Mouse (Mus musculus): ENCODE measurements around the gene Serpinb9.
A peak's percentile ranks its signal among the peaks of the same experiment; 100 is the strongest.
"Not testable (repeated sequence)": the region's sequence is repeated elsewhere in the genome, so short reads cannot be mapped to it uniquely, and the experiment has no call there.

Gene Serpinb9

DNA sequence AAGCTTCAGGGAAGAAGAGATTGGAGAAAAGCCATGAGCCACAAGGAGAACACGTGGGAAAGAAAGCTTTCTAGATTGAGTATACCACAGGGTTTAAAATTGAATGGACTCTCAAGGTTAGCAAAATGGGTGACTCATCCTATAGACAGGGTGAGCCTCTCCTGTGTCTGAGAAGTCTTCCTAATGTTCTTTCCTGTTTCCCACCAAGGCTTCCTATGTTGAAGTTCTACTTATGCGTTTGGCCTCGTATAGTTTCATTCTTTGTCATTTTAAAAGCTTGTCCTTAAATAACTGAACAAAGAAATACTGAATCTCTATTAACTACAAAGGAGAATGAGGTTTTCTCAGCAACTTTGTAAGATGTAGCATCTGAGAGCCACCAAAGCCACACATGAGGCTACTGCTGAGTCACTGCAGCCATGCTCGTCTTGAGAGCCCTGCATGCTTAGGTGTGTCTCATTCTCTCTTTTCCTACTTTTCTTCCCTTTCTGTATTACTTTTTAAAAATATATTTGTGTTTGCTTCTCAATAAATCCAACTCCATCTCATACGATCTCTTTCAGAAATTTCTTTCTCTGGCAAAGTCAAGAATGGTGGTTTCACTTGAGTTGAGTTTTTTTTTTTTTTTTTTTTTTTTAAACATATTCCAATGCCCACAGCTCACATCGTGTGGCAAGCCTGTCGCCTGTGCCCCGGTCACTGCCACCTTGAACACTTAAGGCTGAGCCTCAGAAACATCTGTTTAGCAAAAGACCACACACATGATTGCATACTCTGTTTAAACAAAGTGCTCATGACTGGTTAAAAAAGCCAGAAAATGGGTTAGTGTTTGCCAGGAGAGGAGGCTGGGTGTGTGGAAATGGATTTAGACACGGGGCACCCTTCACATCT lies 718 bp downstream of the Serpinb9 start:
- DNase-seq: no peak

DNA sequence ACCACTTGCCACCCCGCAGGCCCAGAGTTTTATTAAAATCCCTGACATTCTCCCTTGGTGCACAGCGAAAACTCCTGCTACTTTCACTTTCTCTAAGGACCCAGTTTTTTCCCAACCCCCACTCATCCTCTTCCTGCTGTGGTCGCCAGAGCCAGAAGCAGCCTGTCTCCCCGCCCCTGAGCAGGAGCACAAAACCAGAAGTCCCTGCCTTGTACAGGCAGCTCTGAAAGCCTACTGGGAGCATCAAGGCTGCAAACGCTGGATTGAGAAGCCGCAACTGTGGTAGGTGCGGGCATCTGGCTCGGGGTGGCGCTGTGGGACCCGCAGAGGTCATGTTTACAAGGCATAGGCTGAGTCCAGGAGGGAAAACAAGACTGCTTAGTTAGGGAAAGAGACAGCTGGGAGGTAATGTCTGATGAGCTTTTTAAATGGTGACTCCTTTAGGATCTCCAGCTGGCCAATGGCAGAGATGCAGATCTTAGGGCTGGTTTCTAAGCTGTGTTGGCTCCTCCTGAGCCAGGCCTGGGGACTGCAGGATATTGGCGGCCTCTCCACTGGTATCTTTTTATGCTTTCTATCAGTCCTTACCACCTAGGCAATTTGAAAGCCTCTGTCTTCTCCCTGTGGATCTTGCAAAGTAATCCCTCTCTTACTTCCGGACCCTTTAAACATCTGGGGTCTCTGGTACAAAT lies 1.5 kb downstream of the Serpinb9 start:
- peak; percentile 87 for DNase-seq

DNA sequence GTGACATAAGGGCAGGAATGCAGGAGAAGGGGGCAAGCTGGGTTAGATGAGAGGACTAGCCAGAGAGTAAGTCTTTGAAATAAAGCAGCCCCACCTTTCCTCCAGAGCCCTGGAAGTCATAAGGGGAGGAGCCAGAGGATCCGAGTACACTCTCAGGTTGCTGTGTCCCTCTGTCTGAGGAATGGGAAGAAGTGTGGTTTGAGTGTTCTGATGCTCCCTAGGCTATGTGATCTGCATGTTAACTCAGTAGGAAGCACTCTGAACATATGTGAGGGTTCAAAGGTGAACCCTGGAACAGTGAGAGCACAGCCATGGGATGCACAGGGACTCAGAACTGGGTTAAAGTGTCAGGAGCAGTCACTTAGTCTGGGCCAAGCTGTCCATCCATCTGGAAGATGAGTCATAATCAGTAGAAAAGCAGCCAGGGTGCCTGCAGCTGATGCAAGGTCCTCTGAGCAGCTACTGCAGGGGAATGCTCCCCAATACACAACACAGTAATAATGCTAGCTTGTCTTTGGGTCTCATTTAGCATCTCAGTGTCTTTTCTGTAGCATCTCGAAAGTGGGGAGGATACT lies 2.5 kb downstream of the Serpinb9 start:
- DNase-seq: no peak

DNA sequence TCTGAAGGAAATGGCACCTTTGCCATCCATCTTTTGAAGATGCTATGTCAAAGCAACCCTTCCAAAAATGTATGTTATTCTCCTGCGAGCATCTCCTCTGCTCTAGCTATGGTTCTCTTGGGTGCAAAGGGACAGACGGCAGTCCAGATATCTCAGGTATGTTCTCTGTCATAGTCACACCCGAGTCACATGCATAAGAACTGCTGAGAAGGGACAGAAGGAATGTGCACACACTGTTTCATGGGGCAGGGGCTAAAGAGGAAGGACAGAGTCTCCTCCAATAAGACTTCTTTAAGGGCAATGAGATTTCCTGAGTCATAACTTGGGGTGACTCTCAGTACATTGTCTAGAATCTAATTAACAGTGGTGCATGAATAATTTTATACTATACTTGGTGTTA lies 3.5 kb downstream of the Serpinb9 start:
- no peak for DNase-seq

DNA sequence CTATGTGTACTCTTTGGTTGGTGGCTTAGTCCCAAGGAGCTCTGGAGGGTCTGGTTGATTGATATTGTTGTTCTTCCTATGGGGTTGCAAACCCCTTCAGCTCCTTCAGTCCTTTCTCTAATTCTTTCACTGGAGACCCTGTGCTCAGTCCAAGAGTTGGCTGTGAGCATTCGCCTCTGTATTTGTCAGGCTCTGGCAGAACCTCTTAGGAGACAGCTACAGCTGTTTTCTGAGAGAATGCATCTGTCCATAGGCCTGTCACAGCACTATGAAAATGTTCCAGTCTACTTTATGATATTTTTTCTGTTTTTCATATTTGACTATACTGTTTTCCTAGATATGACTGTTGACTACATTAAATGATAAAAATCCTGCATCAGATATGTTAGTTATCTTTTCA lies 9.3 kb downstream of the Serpinb9 start:
- DNase-seq: no peak

DNA sequence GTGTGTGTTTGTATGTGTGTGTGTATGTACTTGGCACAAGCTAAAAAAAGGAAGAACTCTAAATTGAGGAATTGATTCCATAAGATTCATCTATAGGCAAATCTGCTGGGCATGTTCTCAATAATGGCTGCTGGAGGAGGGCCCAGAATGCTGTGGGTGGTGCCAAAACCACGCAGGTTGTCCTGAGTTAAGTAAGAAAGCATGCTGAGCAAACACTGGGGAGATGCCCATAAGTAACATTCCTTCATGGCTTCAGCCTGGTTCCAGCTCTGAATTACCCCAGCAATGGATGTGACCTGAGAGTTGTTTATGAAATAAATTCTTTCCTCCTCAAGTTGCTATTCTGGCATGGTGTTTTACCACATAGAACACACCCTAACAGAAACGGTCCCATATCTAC lies 10.2 kb downstream of the Serpinb9 start:
- DNase-seq: no peak

DNA sequence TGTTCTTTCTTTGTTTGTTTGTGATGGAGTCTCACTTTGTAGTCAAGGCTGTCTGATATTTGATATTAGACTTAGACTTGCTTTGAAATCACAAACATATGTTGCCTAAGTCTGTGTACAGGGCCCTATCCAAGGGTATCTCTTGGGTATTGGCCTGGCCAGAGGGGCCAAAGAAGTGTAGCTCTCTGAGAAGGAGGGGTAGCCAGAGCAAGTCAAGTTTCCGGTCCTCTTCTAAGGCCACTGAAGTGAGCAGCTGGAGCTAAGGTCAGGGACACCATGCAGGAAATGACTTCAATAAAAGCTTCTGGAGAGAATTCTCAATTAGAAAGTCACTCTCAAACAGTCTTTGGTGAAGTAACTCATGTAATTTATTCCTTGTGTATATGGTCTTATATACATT lies 19.3 kb downstream of the Serpinb9 start:
- DNase-seq: no peak

DNA sequence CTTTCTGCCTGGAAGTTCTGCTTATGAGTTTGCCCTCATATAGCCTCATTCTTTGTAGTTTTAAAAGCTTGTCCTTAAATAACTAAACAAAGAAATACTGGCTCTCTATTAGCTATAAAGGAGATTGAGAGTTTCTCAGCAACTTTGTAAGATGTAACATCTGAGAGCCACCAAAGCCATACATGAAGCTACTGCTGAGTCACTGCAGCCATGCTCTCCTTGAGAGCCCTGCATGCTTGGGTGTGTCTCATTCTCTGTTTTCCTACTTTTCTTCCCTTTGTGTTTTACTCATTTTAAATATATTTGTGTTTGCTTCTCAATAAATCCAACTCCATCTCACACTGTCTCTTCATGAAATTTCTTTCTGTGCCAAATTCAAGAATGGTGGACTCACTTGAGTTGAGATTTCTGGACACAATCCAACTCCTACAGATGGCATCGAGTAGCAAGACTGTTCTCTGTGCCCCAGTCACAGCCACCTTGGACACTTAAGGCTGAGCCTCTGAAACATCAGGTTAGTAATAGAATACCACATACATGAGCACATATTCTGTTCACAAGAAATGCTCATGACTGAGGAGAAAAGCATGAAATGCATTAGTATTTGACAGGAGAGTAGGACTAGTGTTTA lies 23.5 kb downstream of the Serpinb9 start:
- DNase-seq: no peak

DNA sequence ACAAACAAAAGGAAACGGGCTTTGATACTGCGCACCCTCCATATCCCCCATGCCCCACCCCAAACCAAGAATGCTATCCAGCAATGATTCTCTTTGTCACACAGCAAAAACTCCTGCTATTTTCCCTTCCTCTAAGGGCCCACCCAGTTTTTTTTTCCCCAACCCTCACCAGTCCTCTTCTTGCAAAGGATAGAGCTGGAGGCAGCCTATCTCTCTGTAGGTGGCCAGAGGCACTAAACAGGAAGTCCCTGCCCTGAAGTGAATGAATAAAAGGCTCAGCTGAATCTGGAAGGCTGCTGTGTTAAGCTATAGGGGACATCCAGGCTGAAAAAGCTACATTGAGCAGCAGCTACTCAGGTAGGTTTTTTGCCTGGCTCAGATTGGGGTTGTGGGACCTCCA lies 24.2 kb downstream of the Serpinb9 start, which contains the start of gene Serpinb9b:
Gene Serpinb9b (plus strand): TSS at position 173 of the 400 bp plus-strand sequence.
- no peak for DNase-seq

DNA sequence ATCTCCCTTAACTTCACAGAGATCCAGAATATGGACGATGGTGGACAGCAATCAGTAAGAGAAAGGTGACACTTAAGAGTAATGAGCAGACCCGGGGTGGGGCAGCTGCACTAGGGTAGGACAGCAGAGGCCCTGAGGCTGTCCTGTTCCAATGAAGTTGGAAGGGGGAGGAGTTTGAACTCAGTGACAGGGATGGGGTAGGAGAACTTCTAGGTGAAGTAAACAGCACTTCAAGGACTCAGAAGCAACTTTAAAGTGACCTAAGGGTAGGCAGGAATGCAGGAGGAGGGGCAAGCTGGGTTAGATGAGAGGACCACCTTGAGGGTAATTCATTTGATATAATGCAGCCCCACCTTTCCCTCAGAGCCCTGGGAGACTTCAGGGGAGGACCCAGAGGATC lies 25.1 kb downstream of the Serpinb9 start:
- DNase-seq: no peak

DNA sequence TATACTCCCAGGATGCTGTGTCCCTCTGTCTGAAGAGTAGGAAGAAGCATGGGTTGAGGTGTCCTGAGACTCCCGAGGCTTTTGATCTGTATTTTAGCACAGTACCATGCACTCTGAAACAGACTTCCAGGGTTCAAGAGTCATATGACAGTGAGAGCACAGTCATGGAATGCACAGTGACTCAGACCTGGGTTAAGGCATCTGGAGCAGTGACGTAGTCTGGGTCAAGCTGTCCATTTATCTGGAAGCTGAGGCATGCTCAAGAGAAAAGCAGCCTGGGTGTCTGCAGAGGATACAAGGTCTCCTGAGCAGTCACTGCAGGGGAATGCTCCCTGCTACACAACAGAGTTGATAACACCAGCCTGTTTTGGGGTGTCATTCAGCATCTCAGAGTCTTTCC lies 25.5 kb downstream of the Serpinb9 start:
- no peak for DNase-seq

DNA sequence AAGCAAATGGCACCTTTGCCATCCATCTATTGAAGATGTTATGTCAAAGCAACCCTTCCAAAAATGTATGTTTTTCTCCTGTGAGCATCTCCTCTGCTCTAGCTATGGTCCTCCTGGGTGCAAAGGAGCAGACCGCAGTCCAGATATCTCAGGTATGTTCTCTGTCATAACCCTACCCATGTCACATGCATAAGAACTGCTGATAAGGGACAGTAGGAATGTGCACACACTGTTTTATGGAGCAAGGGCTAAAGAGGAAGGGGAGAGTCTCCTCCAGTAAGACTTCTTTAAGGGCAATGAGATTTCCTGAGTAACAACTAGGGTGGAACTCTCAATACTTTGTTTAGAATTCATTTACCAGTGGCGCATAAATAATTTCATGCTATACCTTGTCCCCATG lies 26.4 kb downstream of the Serpinb9 start:
- DNase-seq: not testable (repeated sequence)

DNA sequence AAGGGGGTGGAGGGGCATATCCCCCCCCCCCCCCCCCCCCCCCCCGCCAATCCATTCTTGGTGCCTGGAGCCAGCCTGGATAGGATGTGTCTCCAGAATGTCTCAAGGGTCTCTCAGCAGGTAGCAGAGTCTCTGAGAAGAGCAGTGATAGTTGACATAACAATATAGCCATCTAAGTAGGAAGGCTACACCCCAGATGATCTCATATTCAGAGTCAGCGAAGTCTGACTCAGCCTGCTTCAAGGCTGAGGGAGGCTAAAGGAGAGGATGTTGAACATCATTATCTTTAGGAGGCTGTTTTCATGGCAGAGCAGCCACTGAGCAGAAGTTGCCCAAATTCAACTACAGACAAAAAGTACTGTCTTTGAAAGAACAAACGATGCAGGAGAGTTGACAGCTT lies 27.2 kb downstream of the Serpinb9 start:
- DNase-seq: no peak

DNA sequence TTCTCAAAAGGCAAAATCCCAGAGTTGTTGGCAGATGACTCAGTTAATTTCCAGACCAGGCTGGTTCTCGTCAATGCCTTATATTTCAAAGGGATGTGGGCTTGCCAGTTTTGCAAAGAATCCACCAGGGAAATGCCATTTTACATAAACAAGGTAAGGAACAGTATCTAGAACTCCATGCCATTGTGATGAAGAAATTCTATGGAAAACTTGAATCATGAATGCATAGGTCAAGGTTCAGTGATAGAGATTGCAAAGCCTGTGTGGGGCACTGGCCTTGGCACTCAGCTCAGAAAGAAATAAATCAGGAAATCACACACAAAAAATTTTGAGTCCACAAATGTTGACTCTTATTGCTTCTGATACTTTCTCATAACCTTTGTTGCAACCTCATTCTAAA lies 32.5 kb downstream of the Serpinb9 start:
- no peak for DNase-seq

DNA sequence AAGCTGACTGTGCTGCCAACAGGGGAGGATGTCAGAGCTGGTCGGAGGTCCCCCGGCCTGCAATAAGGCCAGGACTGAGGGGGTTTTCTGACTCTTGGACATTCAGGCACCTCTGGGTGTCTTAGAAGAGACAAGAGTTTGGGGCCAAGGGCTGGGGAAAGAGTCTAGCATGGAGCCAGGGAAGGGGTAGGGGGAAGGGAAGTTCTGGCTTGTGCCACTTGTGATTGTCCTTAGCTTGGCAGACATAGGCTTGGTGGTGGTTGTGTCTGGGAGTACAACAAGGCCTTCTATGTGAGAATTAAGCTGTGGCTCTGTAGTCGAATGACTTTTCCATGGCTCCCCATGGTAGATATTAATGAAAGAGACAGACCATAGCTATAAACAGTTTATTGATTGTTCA lies 40.5 kb downstream of the Serpinb9 start:
- no peak for DNase-seq

DNA sequence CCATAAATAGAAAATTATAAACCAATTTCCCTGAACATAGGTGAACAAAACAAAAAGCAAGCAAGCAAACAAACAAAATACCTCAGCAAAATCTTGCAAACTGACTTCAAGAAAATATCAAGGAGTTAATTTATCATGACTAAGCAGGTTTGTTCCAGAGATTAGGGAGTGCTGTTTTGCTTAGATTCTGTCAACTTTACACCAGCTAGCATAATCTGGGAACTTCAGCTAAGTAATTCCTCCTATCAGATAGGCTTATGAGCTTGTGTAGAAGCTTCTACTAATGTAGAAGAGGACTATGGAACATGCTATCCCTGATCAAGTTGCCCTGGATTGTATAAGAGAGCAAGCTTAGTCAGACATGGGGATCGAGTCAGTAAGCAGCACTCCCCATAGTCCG lies 44.2 kb downstream of the Serpinb9 start:
- no peak for DNase-seq

DNA sequence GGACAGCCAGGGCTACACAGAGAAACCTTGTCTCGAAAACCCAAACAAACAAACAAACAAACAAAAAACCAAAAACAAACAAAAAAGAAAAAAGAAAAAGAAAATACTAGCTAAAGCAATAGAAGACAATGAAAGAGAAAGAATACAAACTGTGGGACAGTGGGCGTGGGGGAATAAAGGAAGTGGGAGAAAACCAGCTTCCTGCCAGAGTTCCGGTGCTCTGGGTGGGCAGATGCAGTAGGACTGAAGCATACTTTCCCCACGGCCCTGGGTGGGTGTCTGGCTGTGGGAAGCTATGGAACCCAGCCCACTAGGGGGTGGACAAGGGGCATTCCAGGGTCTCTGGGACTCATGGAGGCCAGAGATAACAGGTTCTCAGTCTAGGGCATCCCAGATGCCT lies 45.1 kb downstream of the Serpinb9 start:
- no peak for DNase-seq

DNA sequence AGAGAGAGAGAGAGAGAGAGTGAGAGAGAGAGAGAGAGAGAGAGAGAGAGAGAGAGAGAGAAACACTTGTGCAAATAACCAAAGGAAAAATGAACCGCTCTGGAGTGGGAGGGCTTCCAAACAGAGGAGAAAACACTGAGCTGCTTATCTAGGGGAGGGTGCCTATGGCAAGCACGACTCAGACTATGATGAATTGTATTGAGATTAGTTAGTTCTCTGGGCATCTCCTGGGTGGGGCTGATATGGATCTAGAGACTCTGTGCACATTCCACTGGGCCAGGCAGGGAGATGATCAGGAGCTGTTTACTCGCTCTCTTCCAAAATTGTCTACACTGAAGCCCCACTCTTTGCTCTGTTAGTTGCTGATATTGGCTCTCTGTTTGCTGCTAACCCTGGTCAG lies 48.6 kb downstream of the Serpinb9 start:
- no peak for DNase-seq

DNA sequence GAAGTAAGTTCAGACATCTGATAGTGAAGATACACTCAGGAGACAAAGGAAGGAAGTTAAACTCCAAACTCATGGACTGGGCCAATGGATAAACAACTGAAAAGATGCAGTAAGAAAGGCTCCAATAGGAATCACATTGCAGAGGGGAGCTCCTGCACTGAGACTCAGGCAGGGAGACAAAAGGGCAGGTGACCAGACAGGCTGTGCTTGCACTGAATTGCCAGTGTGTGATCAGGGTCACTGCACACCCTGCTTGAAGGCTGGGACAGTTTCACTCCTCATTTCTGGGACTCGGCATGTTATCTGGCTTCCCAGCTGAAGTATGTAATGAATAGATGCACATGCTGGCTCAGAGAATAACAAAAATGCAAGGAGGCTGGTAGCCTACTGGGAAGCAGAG lies 60.0 kb downstream of the Serpinb9 start:
- no peak for DNase-seq
